Mouse (Mus musculus) urinary bladder, postnatal 0 days (tissue): Measurements from ENCODE around the gene Cmah. TPM values are rescaled to one million over a fixed set of nuclear protein-coding genes. Genes with fewer than 3 reads are reported as not detected.

Source experiments
- polyA plus RNA-seq: library from polyadenylated mRNA; unstranded; fragments of >200 nt; fragmentation: Nextera tagmentation; extraction: Ambion mirVana; gene quantifications from 2 replicates; pipeline ENCODE4 v1.2.1, GENCODE M21; 2015

Gene Cmah
- polyA plus RNA-seq = 0.60 and 0.99 TPM in 2 replicates

DNA sequence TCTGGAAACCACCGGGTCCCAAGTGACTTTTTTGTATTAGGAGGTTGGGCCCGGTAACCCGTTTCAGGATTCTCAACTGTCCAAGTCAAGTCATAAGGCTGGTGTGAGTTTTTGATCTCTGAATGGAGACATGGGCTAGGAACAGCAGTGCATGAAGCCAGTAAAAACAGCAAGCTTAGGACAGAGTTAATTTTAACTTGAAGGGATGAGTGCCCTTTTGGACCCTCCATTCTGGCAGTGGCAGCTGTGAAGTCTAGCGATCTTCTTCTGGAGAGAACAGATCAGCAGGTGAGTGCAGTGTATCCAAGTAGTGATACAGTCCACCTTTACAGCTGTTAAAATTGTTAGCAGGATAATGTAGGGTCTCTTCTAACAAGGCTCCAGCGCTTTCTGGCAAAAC is at the start of gene Cmah:
Gene Cmah, plus strand, starts transcription at position 204 of the 400 bp plus-strand sequence.

GRCm38 (mm10) chr13:24280439-24281431 is 46.5 kb upstream of the Cmah start, which contains the start of gene Carmil1:
Gene Carmil1 (minus strand): TSS chr13:24280795.

Other genes with a start within 250 kb of the Cmah start
- 26.2 and 26.4 TPM in 2 replicates for gene Carmil1, start 46.6 kb upstream of the Cmah start, polyA plus RNA-seq